Mouse (Mus musculus) inflammation-experienced regulatory T-cells, adult 6 months (primary cell): ENCODE data around the gene Ctnna3. TPM values are rescaled to one million over a fixed set of nuclear protein-coding genes. Genes with fewer than 3 reads are reported as not detected.

ENCODE experiments used
- ATAC-seq: one replicate; pipeline ENCODE4 v1.8.0; 2017
- polyA plus RNA-seq, 3 experiments: library from polyadenylated mRNA; unstranded; fragments of 100-300 nt; shearing (Covaris generic); gene quantifications; one replicate each; pipeline ENCODE4 v1.2.1; 2017

Ctnna3 gene
- polyA plus RNA-seq, 3 experiments from 2014 or later: 0.12 TPM; not detected in 2

DNA sequence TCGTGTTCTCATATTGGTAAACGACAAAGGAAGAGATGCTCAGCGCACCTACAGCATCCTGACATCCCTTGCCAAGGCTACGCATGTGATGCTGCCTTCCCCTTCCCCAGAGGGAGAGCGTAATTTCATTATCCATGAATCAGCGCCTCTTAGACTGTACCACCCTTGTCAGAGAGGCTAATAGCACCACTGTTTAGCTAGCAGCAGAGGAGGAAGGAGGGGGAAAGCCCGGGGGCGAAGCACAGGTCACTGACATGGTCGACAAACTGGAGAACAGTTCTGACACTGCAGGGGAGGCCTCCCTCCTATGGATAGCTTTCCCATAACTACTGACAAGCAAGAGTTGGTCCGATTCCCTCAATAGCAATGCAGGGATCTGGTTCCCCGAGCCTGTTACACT lies 653.9 kb downstream of the Ctnna3 start:
- no peak for ATAC-seq

- ATAC-seq: no peak
Observed at GRCm38 (mm10) chr10:64084465-64084864, 654.6 kb downstream of the Ctnna3 start.

- no peak for ATAC-seq
Observed at GRCm38 (mm10) chr10:64086183-64086566, 656.3 kb downstream of the Ctnna3 start.

GRCm38 (mm10) chr10:64086567-64087391 lies 656.9 kb downstream of the Ctnna3 start:
- no peak for ATAC-seq

- ATAC-seq: no peak
Observed at GRCm38 (mm10) chr10:64087521-64087920, 657.6 kb downstream of the Ctnna3 start.

- no peak for ATAC-seq
Observed at GRCm38 (mm10) chr10:64087936-64088773, 658.3 kb downstream of the Ctnna3 start.

- ATAC-seq: no peak
Observed at GRCm38 (mm10) chr10:64088774-64089460, 659.0 kb downstream of the Ctnna3 start.

GRCm38 (mm10) chr10:64089680-64090460 lies 660.0 kb downstream of the Ctnna3 start, which contains the start of gene Lrrtm3:
TSS of gene Lrrtm3 (minus strand) at chr10:64090277.
- ATAC-seq: no peak

DNA sequence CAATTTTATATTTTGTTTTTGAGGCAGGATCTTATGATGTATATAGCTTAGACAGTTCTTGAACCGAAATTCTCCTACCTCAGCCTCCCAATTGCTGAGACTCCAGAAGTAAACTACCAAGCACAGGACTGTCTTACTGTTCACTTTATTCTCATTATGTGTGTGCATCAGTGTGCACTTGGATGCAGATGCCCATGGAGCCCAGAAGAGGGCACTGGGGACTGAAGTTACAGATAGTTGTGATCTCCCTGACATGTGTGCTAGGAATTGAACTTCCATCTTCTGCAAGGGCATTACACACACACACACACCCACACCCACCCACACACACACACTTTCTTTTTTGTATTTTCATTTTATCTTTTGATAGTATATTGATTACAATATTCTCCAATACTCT lies 666.6 kb downstream of the Ctnna3 start:
- ATAC-seq: no peak

DNA sequence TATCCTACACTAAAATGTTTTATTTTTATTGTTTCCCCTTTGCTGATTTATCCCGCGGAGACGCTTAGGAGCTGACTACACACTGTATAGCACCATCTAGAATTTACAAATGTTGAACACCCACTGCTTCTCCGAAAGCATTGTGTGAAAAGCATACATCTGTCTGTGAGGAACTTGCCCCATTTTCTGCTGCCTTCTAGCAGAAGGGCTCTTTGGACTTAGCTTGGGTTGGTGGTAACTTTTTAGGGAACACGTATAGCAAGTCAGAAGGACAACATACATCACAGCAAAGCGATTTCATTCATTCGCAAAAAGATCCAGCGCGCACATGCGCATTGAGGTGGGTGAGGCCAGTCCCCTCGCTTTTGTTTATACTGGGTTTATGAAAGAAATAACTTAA lies 685.3 kb downstream of the Ctnna3 start:
- no peak for ATAC-seq

DNA sequence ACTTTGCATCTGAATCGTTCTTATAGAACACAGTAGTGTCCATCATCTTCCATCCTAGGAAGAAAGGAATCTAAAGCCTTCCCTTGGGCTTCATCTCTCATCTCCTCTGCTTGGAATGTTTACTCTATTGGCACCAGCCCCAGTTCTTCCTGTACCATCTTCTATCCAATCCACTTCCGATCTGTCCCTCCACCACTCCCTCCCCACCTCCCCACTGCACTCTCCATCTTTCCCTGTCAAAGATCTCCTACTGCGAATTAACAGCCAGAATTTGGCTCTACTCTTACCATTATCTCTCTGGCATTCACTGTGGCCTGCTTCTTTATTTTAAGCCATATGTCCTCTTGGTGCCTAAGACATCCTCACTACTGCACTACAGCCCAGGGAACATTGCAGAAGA lies 688.9 kb downstream of the Ctnna3 start:
- ATAC-seq: no peak

DNA sequence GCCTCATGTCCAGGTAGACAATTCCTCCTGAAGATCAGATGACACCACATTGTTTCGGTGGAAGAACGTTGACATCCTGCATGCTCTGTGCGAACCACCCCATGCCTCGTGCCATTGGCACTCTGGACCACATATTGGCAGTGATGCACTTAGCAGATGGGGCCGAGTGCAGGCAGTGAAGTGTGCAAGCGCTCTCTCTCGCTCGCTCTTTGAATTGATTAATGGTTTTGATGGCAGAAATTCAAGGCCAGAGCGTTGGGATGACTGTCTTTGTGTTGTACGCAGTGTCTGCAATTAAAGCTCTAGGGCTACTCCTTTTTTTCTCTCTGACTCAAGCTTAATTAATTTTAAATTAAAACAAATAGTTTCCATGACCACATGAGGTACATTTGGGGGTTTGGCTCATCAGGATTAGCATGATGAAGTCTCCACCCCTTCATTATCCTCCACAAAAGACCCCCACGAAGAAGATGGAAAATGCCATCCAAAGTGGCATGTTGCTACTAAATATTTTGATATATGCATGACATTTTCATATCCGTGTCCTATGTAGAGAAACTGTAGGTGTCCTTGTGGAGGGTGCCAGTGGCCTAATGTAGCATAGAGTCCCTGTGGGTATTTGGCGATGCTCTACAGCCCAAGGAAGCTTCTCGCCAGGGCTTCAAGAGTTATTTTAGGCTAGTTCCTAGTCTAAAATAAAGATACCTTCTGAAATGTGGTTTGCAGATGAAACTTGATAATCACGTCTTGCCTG lies 700.7 kb downstream of the Ctnna3 start:
- ATAC-seq: no peak

DNA sequence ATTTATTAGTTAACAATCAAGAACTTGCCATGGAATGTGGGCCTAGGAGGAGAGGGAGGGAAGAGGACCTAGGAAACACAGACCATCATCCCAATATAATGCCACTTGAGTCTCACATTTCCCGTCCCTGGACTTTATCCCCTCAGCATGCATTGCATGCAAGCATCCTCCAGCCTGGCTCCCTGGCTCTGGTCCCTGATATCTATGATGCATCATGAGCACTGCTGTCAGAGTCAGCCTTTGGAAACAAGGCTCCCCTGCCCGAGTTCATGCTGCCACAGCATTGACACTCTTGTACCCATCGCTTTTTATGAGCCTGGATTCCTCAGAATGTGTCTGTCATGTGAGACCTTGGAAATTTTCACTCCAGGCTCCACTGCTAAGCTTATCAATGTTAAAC lies 703.6 kb downstream of the Ctnna3 start:
- ATAC-seq: no peak

DNA sequence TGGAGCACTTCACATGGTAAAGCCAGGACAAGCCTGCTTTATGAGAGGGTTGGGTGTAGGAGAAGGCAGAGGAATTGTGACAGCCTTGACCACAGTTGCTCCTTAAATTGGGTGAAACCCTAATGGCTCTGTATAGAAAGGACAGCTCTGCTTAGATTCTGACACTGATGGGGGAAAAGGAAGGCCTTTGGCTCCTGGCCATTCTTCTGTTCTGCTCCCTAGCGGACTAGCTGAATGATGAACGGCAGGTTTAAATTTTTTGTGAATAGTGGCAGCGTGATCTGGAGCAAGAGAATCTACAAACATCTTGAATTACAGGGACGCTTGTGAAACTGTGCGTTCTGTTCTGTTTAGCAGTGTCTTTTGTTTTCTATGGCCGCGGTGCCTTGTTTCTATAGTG lies 705.6 kb downstream of the Ctnna3 start:
- ATAC-seq: no peak

- no peak for ATAC-seq
Observed at GRCm38 (mm10) chr10:64146511-64146910, 716.6 kb downstream of the Ctnna3 start.

GRCm38 (mm10) chr10:64181696-64182095 lies 751.8 kb downstream of the Ctnna3 start:
- no peak for ATAC-seq

DNA sequence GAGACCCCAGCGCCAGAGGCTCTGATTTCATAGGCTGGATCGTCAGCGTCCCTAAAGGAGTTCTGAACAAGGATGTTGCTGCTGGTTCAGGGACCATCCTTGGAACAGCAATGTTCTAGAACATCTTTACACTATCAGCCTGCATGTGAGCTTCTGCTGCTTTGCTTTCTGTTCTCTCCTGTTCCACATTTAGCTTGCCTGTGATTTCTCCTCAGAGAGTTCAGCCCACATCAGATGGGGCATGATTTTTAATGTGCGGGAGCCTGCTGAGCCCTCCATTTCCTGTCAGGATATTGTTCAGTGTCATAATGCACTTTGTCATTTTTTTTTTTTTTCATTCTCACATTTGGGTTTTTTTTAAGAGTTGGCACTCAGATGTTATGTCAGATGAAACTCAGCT lies 752.8 kb downstream of the Ctnna3 start:
- no peak for ATAC-seq

DNA sequence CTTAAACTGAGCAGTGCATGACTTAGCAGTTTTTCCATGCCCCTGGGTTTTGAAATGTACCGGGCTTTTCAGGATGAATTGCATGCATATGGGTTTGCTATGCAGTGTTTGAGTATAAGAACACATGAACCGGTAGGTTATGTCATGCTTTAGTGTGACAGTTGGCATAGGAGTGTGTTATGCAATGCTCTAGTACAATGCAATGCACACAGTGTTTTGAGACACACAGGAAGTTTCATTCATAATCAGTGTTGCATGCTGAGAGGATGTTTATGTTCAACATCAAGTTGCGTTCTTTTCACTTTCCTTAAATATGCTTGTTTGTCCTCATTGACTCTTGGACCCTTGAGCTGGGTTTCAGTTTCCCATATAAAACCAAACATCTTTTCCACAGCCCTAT lies 758.1 kb downstream of the Ctnna3 start:
- no peak for ATAC-seq

DNA sequence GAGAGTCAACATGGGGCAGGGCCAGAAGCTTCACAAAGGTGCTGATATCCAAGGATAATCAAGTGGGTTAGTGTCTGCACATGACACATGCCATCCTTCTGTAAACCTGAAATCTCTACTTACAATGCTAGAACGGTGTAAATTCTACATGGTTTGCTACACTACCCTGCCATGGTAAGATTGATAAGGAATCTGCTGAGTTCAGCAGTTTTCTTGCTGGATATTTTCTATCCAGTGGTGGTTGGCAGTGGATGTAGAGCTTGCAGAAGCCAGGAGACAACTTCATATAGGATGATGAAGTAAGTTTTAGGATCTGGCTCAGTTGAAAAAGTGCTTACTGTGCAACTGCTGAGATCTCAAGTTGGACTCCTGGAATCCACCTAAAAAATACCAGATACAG lies 767.7 kb downstream of the Ctnna3 start:
- no peak for ATAC-seq

GRCm38 (mm10) chr10:64215632-64216031 lies 785.7 kb downstream of the Ctnna3 start:
- ATAC-seq: no peak

DNA sequence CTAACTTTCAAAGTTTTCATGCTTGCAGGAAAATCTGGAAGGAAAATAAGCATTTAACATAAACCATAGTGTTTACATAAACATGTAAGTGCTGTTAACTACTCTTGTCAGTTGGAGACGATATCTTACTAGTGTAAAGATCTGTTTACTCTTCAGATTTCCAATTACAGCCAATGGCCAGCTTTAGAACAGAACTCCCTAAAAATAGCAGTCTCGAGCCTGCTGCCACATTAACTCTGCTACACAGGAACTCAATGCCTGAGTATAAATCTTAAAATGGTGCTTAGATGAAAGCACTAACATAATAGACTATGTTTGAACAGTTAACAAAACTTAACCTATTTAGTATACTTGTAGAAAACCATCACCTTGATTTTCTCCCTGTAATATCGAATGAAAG lies 793.1 kb downstream of the Ctnna3 start:
- no peak for ATAC-seq

DNA sequence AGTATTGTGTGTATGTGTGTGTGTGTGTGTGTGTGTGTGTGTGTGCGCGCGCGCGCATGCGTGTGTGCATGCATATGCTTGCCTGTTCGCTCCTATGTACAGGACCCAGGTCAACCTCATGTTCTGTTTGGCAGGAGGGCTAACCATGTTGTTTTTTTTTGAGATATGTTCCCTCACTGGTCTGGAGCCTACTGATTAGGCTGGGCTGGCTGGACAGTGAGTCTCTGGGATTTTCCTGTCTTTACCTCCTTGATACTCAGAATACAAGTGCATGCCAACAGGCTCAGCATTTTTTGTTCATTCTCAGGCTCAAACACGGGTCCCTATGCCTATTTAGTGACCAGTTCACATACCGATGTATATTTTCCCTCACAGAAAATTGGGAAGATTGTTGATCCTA lies 794.1 kb downstream of the Ctnna3 start:
- ATAC-seq: no peak
